ENCODE assay signal across 8 mouse cellular contexts in the genomic region with DNA sequence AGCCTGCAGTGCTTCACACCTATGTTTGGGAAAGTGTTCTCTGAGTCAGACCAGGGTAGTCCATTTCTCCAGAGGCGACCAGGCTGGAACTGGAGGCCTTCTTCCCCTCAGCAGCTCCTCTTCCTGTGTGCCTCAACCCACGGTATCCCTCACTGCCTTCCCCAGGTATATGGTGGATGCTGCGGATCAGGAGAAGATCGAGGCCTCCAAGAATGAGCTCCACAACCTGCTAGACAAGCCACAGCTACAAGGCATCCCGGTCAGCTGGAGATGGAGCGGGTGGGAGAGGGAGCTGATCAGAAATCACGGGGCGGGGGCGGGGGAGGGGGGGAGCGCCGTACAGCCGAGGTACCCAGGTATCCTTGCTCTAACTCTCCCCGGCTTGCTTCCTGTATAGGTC. TPM values are rescaled to one million over a fixed set of nuclear protein-coding genes. Genes with fewer than 3 reads are reported as not detected.
DNase-seq lines count a peak whose midpoint lies in the region; ATAC-seq and TF ChIP-seq lines count a peak whose summit lies in the region.

No protein-coding gene starts in this region.

- H3K4me2 ChIP-seq in heart, embryonic 11.5 days: peak overlapping the region; percentile 61
- peak overlapping the region; percentile 34 for H3K4me2 ChIP-seq in hindbrain, embryonic 11.5 days (replicated peaks; ENCODE audit: low read depth, low read length)

- peak overlapping the region; percentile 64; the same call in 1 of the 2 replicates for H3K9ac ChIP-seq in heart, embryonic 11.5 days (ENCODE audit: low read depth, low read length)
- H3K9ac ChIP-seq in ES-Bruce4 (ENCODE audit: low read depth, poor library complexity, severe bottlenecking): peak overlapping the region; percentile 25
- peak overlapping the region; percentile 58 for H3K9ac ChIP-seq in hindbrain, embryonic 11.5 days (ENCODE audit: low read depth, low read length)

- 0 out of 2 replicates have a peak, but pooled peaks cover 2% of the 10 kb centered on the region for H3K36me3 ChIP-seq in heart, embryonic 11.5 days (ENCODE audit: control insufficient read depth, insufficient read depth, low read length)
- peaks cover 7% of the 10 kb centered on the region; the same call in 1 of the 2 replicates for H3K36me3 ChIP-seq in ES-Bruce4 (ENCODE audit: control insufficient read depth, insufficient read depth, low read length, poor library complexity, severe bottlenecking)
- H3K36me3 ChIP-seq in hindbrain, embryonic 11.5 days (ENCODE audit: control insufficient read depth, insufficient read depth, low read length): no peaks in the 10 kb centered on the region
- peaks cover 38% of the 10 kb centered on the region for H3K36me3 ChIP-seq in midbrain, embryonic 10.5 days

- peaks cover 18% of the 10 kb centered on the region for H3K27me3 ChIP-seq in heart, embryonic 11.5 days (ENCODE audit: control insufficient read depth, insufficient read depth, low read length)
- H3K27me3 ChIP-seq in ES-Bruce4 (ENCODE audit: control insufficient read depth, insufficient read depth, low read length, poor library complexity, severe bottlenecking): no peaks in the 10 kb centered on the region
- no peaks in the 10 kb centered on the region for H3K27me3 ChIP-seq in hindbrain, embryonic 11.5 days (ENCODE audit: control insufficient read depth, insufficient read depth, low read length)
- no peaks in the 10 kb centered on the region for H3K27me3 ChIP-seq in midbrain, embryonic 10.5 days (ENCODE audit: low read depth, poor library complexity, severe bottlenecking)

- no peak for DNase-seq in heart, postnatal 14 days
- DNase-seq in hindbrain, embryonic 11.5 days (ENCODE audit: low spot score): no peak
- no peak for DNase-seq in midbrain, embryonic 10.5 days (ENCODE audit: low spot score)
- no peak for DNase-seq in MN1 (ENCODE audit: low spot score)
- DNase-seq in thymus, postnatal 14 days: no peak
- DNase-seq in Muller cell, postnatal 12 days (ENCODE audit: inconsistent ontology term): no peak

- H3K27ac ChIP-seq in heart, embryonic 11.5 days (ENCODE audit: low read depth, low read length): 0 out of 2 replicates have a peak overlapping the region, but pooled peaks have one; percentile 65
- H3K27ac ChIP-seq in ES-Bruce4 (ENCODE audit: insufficient read depth, low read length): peak overlapping the region; percentile 57
- H3K27ac ChIP-seq in hindbrain, embryonic 11.5 days (ENCODE audit: low read depth, low read length): peak overlapping the region; percentile 78
- peak overlapping the region; percentile 90 for H3K27ac ChIP-seq in midbrain, embryonic 10.5 days (replicated peaks)

- 20% methylated on average over 13 of the region's 13 CpGs for WGBS in heart, embryonic 11.5 days (ENCODE audit: insufficient replicate concordance)
- WGBS in hindbrain, embryonic 11.5 days: 17% methylated on average over 13 of the region's 13 CpGs
- 20% methylated on average over 13 of the region's 13 CpGs for WGBS in midbrain, embryonic 10.5 days

- 0 out of 2 replicates have a peak overlapping the region, but pooled peaks have one; percentile 31 for H3K4me3 ChIP-seq in heart, embryonic 11.5 days (ENCODE audit: low read depth, low read length)
- peak overlapping the region; percentile 45 for H3K4me3 ChIP-seq in ES-Bruce4 (ENCODE audit: low read depth, low read length)
- H3K4me3 ChIP-seq in hindbrain, embryonic 11.5 days (ENCODE audit: low read depth, low read length): peak overlapping the region; percentile 8; the same call in 1 of the 2 replicates
- H3K4me3 ChIP-seq in midbrain, embryonic 10.5 days: peak overlapping the region; percentile 48

- TF ChIP-seq CTCF in ES-Bruce4 (IDR thresholded peaks at IDR 0.05; ENCODE audit: low read depth, low read length): no peak

- intact Hi-C loops in heart, postnatal 14 days (cut with DNase I): no loop called here

- peaks cover 7% of the 10 kb centered on the region; the same call in 1 of the 2 replicates for H3K4me1 ChIP-seq in heart, embryonic 11.5 days (ENCODE audit: control insufficient read depth, insufficient read depth, low read length)
- H3K4me1 ChIP-seq in ES-Bruce4 (ENCODE audit: control insufficient read depth, insufficient read depth, low read length): no peaks in the 10 kb centered on the region
- 0 out of 2 replicates have a peak, but pooled peaks cover under 1% of the 10 kb centered on the region for H3K4me1 ChIP-seq in hindbrain, embryonic 11.5 days (replicated peaks; ENCODE audit: control insufficient read depth, insufficient read depth, low read length)
- H3K4me1 ChIP-seq in midbrain, embryonic 10.5 days: peaks cover 23% of the 10 kb centered on the region

- no peak for TF ChIP-seq EP300 in ES-Bruce4 (IDR thresholded peaks at IDR 0.05; ENCODE audit: insufficient read depth, low read depth, low read length)

- ATAC-seq in heart, embryonic 11.5 days (replicated peaks; ENCODE audit: insufficient number of reproducible peaks, low FRiP score, low TSS enrichment): no peak
- peak; percentile 36; the same call in 1 of the 2 replicates for ATAC-seq in hindbrain, embryonic 11.5 days (ENCODE audit: low FRiP score)

- no peaks in the 10 kb centered on the region for H3K9me3 ChIP-seq in heart, embryonic 11.5 days (replicated peaks; ENCODE audit: control insufficient read depth, low read length)
- no peaks in the 10 kb centered on the region for H3K9me3 ChIP-seq in ES-Bruce4 (replicated peaks; ENCODE audit: control insufficient read depth, insufficient read depth, low read length, poor library complexity, severe bottlenecking)
- H3K9me3 ChIP-seq in hindbrain, embryonic 11.5 days (ENCODE audit: control insufficient read depth, low read length): no peaks in the 10 kb centered on the region
- no peaks in the 10 kb centered on the region for H3K9me3 ChIP-seq in midbrain, embryonic 10.5 days (replicated peaks)

- TF ChIP-seq POLR2A in ES-Bruce4 (IDR thresholded peaks at IDR 0.05; ENCODE audit: insufficient read depth, low read length): no peak

RNA-seq across cellular contexts. Expression of gene Arl8a, which starts 7.4 kb away (rescaled TPM):
- 27.7 and 29.7 TPM in 2 replicates for polyA plus RNA-seq in heart, embryonic 11.5 days (2014; fragmentation: Nextera tagmentation; extraction: Ambion mirVana)
- 10 to 100 TPM; 25.7 to 28.0 TPM for total RNA-seq in heart, postnatal 14 days (2021)
- polyA plus RNA-seq in ES-Bruce4 (2011; ENCODE audit: insufficient read depth, insufficient read length, low read depth, missing spikeins): 94.4 and 106 TPM in 2 replicates
- polyA plus RNA-seq in hindbrain, embryonic 11.5 days (2014; fragmentation: Nextera tagmentation; extraction: Ambion mirVana): 84.5 and 84.6 TPM in 2 replicates
- 46.5 and 67.6 TPM in 2 replicates for polyA plus RNA-seq in midbrain, embryonic 10.5 days (2016; fragmentation: Nextera tagmentation; extraction: Ambion mirVana)

RNA-seq across cellular contexts. Expression of gene Gpr37l1, which starts 13.5 kb away (rescaled TPM):
- not detected in 2 replicates for polyA plus RNA-seq in heart, embryonic 11.5 days (2014; fragmentation: Nextera tagmentation; extraction: Ambion mirVana)
- total RNA-seq in heart, postnatal 14 days (2021): under 1 TPM; 0.32 to 0.48 TPM
- polyA plus RNA-seq in ES-Bruce4 (2011; ENCODE audit: insufficient read depth, insufficient read length, low read depth, missing spikeins): not detected in 2 replicates
- not detected in 2 replicates for polyA plus RNA-seq in hindbrain, embryonic 11.5 days (2014; fragmentation: Nextera tagmentation; extraction: Ambion mirVana)
- not detected in 2 replicates for polyA plus RNA-seq in midbrain, embryonic 10.5 days (2016; fragmentation: Nextera tagmentation; extraction: Ambion mirVana)

RNA-seq across cellular contexts. Expression of gene Ptpn7, which starts 21.5 kb away (rescaled TPM):
- polyA plus RNA-seq in heart, embryonic 11.5 days (2014; fragmentation: Nextera tagmentation; extraction: Ambion mirVana): 1.2 and 2.0 TPM in 2 replicates
- total RNA-seq in heart, postnatal 14 days (2021): 1 to 10 TPM in 1 of 2 experiments, under 1 TPM in 1; 0.72 to 3.3 TPM
- polyA plus RNA-seq in ES-Bruce4 (2011; ENCODE audit: insufficient read depth, insufficient read length, low read depth, missing spikeins): 1.5 and 1.8 TPM in 2 replicates
- 1.3 and 2.1 TPM in 2 replicates for polyA plus RNA-seq in hindbrain, embryonic 11.5 days (2014; fragmentation: Nextera tagmentation; extraction: Ambion mirVana)
- 1.3 and 2.4 TPM in 2 replicates for polyA plus RNA-seq in midbrain, embryonic 10.5 days (2016; fragmentation: Nextera tagmentation; extraction: Ambion mirVana)

RNA-seq across cellular contexts. Expression of gene Lgr6, which starts 48.9 kb away (rescaled TPM):
- 1.0 and 1.4 TPM in 2 replicates for polyA plus RNA-seq in heart, embryonic 11.5 days (2014; fragmentation: Nextera tagmentation; extraction: Ambion mirVana)
- 10 to 100 TPM; 14.5 to 15.5 TPM for total RNA-seq in heart, postnatal 14 days (2021)
- 0.26 and 0.81 TPM in 2 replicates for polyA plus RNA-seq in ES-Bruce4 (2011; ENCODE audit: insufficient read depth, insufficient read length, low read depth, missing spikeins)
- 0.19 and 0.53 TPM in 2 replicates for polyA plus RNA-seq in hindbrain, embryonic 11.5 days (2014; fragmentation: Nextera tagmentation; extraction: Ambion mirVana)
- polyA plus RNA-seq in midbrain, embryonic 10.5 days (2016; fragmentation: Nextera tagmentation; extraction: Ambion mirVana): 0.06 and 0.17 TPM in 2 replicates
